Mouse (Mus musculus) WW6 (cell line): ENCODE data around the gene Sorbs1.

Experiments
- DNase-seq: peaks from one replicate; pipeline ENCODE4 v3.0.0-alpha.2; 2013; ENCODE audit warnings: low read depth, low spot score

Gene Sorbs1

GRCm38 (mm10) chr19:40348175-40348574 is 165.4 kb downstream of the Sorbs1 start:
- DNase-seq: no peak

- no peak for DNase-seq
Measured at GRCm38 (mm10) chr19:40346908-40347307, 166.7 kb downstream of the Sorbs1 start.

- DNase-seq: no peak
Measured at GRCm38 (mm10) chr19:40346232-40346844, 167.2 kb downstream of the Sorbs1 start.

GRCm38 (mm10) chr19:40345684-40346083 is 167.9 kb downstream of the Sorbs1 start:
- DNase-seq: peak; percentile 57

GRCm38 (mm10) chr19:40343018-40343417 is 170.6 kb downstream of the Sorbs1 start:
- no peak for DNase-seq

- no peak for DNase-seq
Measured at GRCm38 (mm10) chr19:40341141-40341540, 172.4 kb downstream of the Sorbs1 start.

GRCm38 (mm10) chr19:40336694-40337093 is 176.9 kb downstream of the Sorbs1 start:
- DNase-seq: no peak

GRCm38 (mm10) chr19:40333905-40334304 is 179.7 kb downstream of the Sorbs1 start:
- no peak for DNase-seq

GRCm38 (mm10) chr19:40333081-40333480 is 180.5 kb downstream of the Sorbs1 start:
- no peak for DNase-seq

GRCm38 (mm10) chr19:40332303-40332702 is 181.3 kb downstream of the Sorbs1 start:
- no peak for DNase-seq

GRCm38 (mm10) chr19:40331846-40332245 is 181.7 kb downstream of the Sorbs1 start:
- no peak for DNase-seq

- DNase-seq: no peak
Measured at GRCm38 (mm10) chr19:40326126-40326525, 187.5 kb downstream of the Sorbs1 start.

GRCm38 (mm10) chr19:40325381-40325780 is 188.2 kb downstream of the Sorbs1 start:
- DNase-seq: no peak

- no peak for DNase-seq
Measured at GRCm38 (mm10) chr19:40322226-40322625, 191.4 kb downstream of the Sorbs1 start.

GRCm38 (mm10) chr19:40319199-40319598 is 194.4 kb downstream of the Sorbs1 start:
- no peak for DNase-seq

- DNase-seq: no peak
Measured at GRCm38 (mm10) chr19:40318511-40318910, 195.1 kb downstream of the Sorbs1 start.

GRCm38 (mm10) chr19:40317001-40317400 is 196.6 kb downstream of the Sorbs1 start:
- no peak for DNase-seq

- DNase-seq: no peak
Measured at GRCm38 (mm10) chr19:40314252-40314651, 199.3 kb downstream of the Sorbs1 start.

GRCm38 (mm10) chr19:40311631-40312030 is 201.9 kb downstream of the Sorbs1 start:
- DNase-seq: no peak

- DNase-seq: no peak
Measured at GRCm38 (mm10) chr19:40310410-40311130, 203.0 kb downstream of the Sorbs1 start.

GRCm38 (mm10) chr19:40309911-40310310 is 203.7 kb downstream of the Sorbs1 start:
- DNase-seq: no peak

- no peak for DNase-seq
Measured at GRCm38 (mm10) chr19:40307550-40307949, 206.0 kb downstream of the Sorbs1 start.

GRCm38 (mm10) chr19:40306631-40307030 is 206.9 kb downstream of the Sorbs1 start:
- DNase-seq: no peak
